Mouse (Mus musculus) neutrophil, adult 65 days (primary cell): ENCODE results near the gene Tango6. TPM values are rescaled to one million over a fixed set of nuclear protein-coding genes. Genes with fewer than 3 reads are reported as not detected.

Source experiments
- total RNA-seq: library from RNA; stranded (reverse); gene quantifications from 2 replicates; pipeline ENCODE4 v1.2.4, GENCODE M21; 2023

Gene Tango6
- 5.2 and 9.0 TPM in 2 replicates for total RNA-seq

DNA sequence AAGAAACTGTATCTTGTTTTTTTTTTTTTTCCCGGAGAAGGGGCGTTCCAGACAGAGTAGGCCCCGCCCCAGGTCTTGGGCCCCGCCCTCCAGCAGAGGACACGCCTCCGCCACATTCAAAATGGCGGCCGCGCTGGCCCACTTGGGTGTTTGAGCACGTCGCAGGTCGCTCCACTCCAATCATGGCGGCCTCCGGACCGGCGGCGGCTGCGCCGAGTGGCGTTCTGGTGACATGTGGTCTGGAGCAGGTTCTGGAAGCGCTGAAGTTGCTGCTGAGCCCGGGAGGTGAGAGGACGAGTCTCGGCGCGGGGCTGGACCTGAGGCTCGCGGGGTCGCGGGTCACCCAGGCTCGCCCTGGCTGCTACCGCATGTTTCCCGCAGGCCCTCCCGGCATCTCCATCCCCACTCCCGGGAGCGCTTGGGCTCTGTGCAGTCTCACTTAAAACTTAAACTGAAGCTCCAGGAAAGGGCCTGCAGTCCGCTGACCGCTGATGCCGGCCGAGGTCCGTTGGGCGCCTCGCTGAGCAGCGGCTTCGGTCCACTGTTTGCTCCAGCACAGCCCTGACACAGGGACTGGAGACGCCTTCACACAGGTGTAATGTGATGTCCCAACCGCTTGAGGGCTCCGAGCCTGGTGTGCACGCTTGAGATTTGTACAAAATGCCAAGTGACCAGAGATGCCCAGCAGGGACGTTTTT lies at the start of gene Tango6:
TSS of gene Tango6 (plus strand) at position 98 of the 698 bp plus-strand sequence.

DNA sequence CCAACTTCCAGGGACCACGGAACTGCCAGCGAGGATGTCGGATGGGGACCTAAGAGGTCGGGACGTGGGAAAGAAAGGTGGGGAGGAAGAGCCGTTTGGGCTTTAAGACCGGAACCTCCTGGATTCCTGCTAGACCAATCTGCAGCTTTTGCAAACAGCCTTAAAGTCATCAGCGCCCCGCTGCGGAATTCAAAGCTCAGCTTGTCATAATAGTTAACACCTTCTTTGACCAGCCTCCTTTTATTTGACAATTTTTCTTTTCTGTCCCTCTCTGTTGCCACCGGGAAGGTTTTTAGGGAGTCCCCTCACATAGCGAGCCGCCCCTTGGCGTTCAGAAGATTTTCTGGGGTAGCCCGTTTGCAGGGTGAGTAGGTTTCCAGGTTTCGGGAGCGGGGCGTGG lies 187.2 kb downstream of the Tango6 start, which contains the start of gene Has3:
TSS of gene Has3 (plus strand) at position 192 of the 400 bp plus-strand sequence.

DNA sequence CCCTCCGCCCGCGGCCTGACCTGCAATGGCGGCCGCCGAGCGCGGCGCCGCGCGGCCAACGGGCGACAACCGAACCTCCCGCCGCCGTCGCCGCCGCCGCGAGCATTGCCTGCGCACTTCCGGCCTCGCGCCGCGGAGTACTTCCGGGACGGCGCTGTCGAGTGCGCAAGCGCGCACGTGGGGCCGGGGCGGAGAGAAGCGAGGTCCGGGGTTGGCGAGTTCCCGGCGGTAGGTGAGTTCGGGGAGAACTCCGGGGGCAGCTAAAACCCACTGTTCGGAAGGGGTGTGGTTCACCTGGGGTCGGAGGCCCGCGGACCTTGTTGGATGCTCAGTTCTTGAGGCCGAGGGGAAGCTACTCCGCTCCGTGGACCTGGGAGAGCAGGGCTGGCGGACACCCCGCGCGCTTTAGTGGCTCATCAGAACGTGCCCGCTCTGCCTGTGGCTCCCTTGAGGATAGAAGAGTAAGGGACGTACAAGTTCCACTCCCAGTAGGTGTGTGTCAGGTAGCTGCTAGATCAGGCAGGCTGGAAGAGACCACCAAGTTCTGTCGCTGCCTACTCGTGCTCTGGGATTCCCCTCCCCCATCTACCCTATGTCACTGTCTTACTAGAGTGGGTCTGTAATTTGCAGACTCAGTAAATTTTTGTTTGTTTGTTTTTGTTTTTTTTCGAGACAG lies 210.8 kb downstream of the Tango6 start, which contains the start of gene Utp4:
TSS of gene Utp4 (plus strand) at position 156 of the 676 bp plus-strand sequence.

Other genes starting within 250 kb of the Tango6 start
- not detected in 2 replicates for gene 6030452D12Rik, start 182.5 kb upstream of the Tango6 start, total RNA-seq
- gene Cdh3, start 172.2 kb upstream of the Tango6 start, total RNA-seq: not detected in 2 replicates
- 56.6 and 63.5 TPM in 2 replicates for gene Gm10073, start 109.6 kb upstream of the Tango6 start, total RNA-seq
- gene Cdh1, start 79.7 kb upstream of the Tango6 start, total RNA-seq: 0.95 and 1.2 TPM in 2 replicates
- gene Has3, start 187.2 kb downstream of the Tango6 start, total RNA-seq: 0.07 and 0.28 TPM in 2 replicates
- 10.3 and 13.7 TPM in 2 replicates for gene Utp4, start 210.6 kb downstream of the Tango6 start, total RNA-seq